Mouse (Mus musculus): ENCODE measurements around the gene Syngr4. TPM values are rescaled to one million over a fixed set of nuclear protein-coding genes. Genes with fewer than 3 reads are reported as not detected.

The Syngr4 gene
- polyA plus RNA-seq, 1 experiment from 2014 or later, result 0.71 TPM

DNA sequence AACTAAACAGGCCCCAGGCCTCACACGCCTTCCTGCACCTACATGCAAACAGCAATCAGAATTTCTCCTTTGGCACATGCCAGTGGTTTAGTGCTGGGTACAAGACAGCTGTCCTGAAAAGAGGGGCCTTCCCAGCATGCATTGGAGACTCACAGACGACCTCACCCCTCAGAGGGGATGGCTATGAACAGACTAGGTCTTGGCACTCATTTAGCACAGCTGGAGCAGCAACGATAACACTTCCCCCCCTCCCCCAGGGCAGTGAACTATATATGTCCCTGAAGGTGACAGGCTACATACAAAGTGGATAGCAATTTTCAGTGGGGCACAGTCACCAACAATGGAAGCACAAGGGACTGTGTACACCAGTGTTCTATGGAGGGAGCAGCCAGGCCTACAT is 32.1 kb downstream of the Syngr4 start:
- Histone ChIP-seq H3K4me3 (ENCODE audit: low read depth, low read length) (no peak overlapping the region), H3K27me3 (ENCODE audit: control insufficient read depth, insufficient read depth, low read depth, low read length) (peaks cover 37% of the 10 kb centered on the region)
- ATAC-seq (ENCODE audit: low read depth), result no peak

DNA sequence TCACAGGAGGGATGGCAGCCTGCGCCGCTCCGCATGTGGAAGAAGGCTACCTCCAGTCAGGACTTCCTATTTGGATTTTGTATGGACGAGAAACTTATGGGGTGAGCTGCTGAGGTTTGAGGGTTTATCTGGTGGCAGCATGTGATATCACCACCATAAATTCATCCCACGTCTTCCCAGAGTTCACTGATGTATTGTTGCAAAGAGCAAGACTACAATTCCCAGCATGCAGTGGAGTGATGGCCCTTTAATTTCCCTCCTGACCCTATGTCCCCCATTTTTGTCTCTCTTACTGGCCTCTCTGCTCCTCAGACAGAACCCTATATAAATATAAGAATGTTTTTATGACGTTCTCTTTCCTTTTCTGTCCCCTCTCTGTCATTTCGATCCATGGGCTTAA is 33.7 kb downstream of the Syngr4 start:
- no peak for ATAC-seq (ENCODE audit: low read depth)
- no peak overlapping the region for H3K4me3 ChIP-seq (ENCODE audit: low read depth, low read length)
- H3K9ac ChIP-seq (ENCODE audit: low read depth, low read length), result no peak overlapping the region
- H3K27me3 ChIP-seq (ENCODE audit: control insufficient read depth, insufficient read depth, low read depth, low read length), result peaks cover 30% of the 10 kb centered on the region
- H3K4me1 ChIP-seq (ENCODE audit: control insufficient read depth, low read depth, low read length), result peaks cover 8% of the 10 kb centered on the region
- H3K9me3 ChIP-seq (replicated peaks; ENCODE audit: control insufficient read depth, low read length), result no peaks in the 10 kb centered on the region
- no peaks in the 10 kb centered on the region for H3K36me3 ChIP-seq (ENCODE audit: control insufficient read depth, insufficient read depth)
- WGBS (ENCODE audit: insufficient replicate concordance), result 64% methylated on average over 7 of the region's 7 CpGs
- H3K27ac ChIP-seq (ENCODE audit: low read length), result no peak overlapping the region
- no peak overlapping the region for H3K4me2 ChIP-seq (ENCODE audit: low read depth, low read length)

More for the DNA sequence above, 32.1 kb downstream of the Syngr4 start:
- Histone ChIP-seq H3K36me3 (ENCODE audit: control insufficient read depth, insufficient read depth) (no peaks in the 10 kb centered on the region), H3K27ac (ENCODE audit: low read length) (no peak overlapping the region), H3K9ac (ENCODE audit: low read depth, low read length) (no peak overlapping the region), H3K9me3 (replicated peaks; ENCODE audit: control insufficient read depth, low read length) (no peaks in the 10 kb centered on the region), H3K4me2 (ENCODE audit: low read depth, low read length) (no peak overlapping the region), H3K4me1 (ENCODE audit: control insufficient read depth, low read depth, low read length) (peaks cover 8% of the 10 kb centered on the region)
- 45% methylated on average over 3 of the region's 3 CpGs for WGBS (ENCODE audit: insufficient replicate concordance)

DNA sequence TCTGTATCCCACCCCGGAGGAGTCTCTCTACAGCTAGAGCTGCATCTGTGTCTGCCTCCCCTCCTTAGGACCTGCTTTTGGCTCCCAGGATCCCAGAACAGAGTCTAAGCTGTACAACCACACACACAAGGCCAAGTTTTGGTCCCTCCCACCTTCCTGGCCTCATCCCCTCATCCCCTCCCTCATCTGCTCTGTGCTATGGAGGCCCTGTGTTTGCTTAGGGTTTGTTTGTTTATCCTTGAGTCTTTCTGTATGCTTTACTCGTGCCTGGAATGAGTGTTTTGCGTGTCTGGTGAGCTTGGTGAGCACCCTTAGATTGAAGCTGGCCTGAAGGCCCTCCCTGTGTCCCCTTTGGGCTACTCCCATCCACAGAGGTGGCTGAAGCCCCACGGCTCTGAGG is 37.5 kb downstream of the Syngr4 start:
- 33% methylated on average over 4 of the region's 4 CpGs for WGBS (ENCODE audit: insufficient replicate concordance)

DNA sequence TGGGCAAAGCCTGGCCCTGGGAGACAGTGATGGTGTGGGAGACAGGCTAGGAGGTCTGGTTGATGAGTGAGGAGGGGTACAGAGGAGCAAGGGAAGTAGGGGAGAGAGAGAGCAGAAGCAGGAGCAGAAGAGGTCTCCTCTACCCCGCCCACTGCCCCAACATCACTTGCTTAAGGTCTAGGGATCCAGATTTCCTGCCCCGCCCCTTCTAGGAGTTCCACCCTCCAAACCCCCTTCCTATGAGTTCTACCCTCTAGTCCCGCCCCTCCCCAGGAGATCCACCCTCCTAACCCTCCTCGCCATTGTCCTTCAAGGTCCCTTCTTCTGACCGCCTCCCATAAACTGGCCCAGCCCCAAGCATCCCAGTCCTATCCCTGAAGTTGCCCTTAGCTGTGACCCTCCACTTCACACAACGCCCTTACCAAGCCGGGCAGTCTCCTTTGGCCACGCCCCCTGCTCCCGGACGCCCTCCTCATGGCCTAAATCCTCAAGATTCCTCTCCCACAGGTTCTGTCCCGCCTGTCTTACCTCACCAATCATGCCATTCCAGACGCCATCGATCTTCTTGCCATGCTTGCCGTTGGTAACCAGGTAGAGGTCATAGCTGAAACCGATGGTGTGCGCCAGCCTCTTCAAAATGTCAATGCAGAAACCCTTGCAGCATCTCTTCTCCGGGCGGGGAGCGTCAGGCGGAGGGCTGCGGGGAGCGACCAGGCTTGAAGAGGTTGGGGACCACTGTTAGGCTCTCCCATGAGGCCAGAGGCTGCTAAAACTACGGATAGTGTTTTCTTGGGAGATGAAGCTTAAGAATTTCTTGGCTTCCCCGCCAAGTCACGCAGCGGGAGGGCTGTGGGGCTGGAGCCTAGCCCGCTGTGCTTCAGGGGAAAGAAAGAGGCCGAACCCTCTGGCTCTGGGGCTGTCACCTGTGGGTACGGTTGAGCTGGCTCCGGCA is 39.3 kb downstream of the Syngr4 start:
- Histone ChIP-seq H3K36me3 (ENCODE audit: control insufficient read depth, insufficient read depth) (no peaks in the 10 kb centered on the region), H3K4me2 (ENCODE audit: low read depth, low read length) (peak overlapping the region; percentile 38), H3K9ac (ENCODE audit: low read depth, low read length) (no peak overlapping the region), H3K27ac (ENCODE audit: low read length) (no peak overlapping the region), H3K4me3 (ENCODE audit: low read depth, low read length) (peak overlapping the region; percentile 14), H3K9me3 (replicated peaks; ENCODE audit: control insufficient read depth, low read length) (no peaks in the 10 kb centered on the region), H3K4me1 (ENCODE audit: control insufficient read depth, low read depth, low read length) (no peaks in the 10 kb centered on the region), H3K27me3 (ENCODE audit: control insufficient read depth, insufficient read depth, low read depth, low read length) (peaks cover 22% of the 10 kb centered on the region)
- 4% methylated on average over 29 of the region's 30 CpGs for WGBS (ENCODE audit: insufficient replicate concordance)
- no peak for ATAC-seq (ENCODE audit: low read depth)

More for the DNA sequence above, 37.5 kb downstream of the Syngr4 start:
- Histone ChIP-seq H3K36me3 (ENCODE audit: control insufficient read depth, insufficient read depth) (no peaks in the 10 kb centered on the region), H3K27ac (ENCODE audit: low read length) (no peak overlapping the region), H3K4me1 (ENCODE audit: control insufficient read depth, low read depth, low read length) (no peaks in the 10 kb centered on the region), H3K4me3 (ENCODE audit: low read depth, low read length) (no peak overlapping the region), H3K27me3 (ENCODE audit: control insufficient read depth, insufficient read depth, low read depth, low read length) (peaks cover 22% of the 10 kb centered on the region), H3K9ac (ENCODE audit: low read depth, low read length) (no peak overlapping the region), H3K4me2 (ENCODE audit: low read depth, low read length) (no peak overlapping the region), H3K9me3 (replicated peaks; ENCODE audit: control insufficient read depth, low read length) (no peaks in the 10 kb centered on the region)
- ATAC-seq (ENCODE audit: low read depth), result peak; percentile 32; the same call in 1 of the 2 replicates

DNA sequence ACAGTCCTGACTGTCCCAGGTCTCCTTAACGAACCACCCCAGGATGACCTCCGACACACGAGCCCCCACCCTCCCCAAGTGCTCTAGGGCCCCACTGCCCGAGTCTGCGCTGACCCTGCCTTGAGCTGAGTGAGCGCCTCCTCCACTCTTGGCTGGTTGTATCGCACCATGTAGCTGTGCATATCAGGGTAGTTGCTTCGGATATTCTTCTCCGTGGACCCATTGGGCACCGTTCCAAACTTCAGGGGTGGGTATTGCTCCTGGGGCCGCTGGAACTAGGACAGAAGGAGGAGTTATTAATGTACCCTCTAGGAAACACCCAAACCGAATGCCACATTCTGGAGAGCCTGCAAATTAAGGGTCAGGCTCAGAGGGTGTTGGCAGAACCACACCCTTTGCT is 43.4 kb downstream of the Syngr4 start:
- 72% methylated on average over 12 of the region's 12 CpGs for WGBS (ENCODE audit: insufficient replicate concordance)

DNA sequence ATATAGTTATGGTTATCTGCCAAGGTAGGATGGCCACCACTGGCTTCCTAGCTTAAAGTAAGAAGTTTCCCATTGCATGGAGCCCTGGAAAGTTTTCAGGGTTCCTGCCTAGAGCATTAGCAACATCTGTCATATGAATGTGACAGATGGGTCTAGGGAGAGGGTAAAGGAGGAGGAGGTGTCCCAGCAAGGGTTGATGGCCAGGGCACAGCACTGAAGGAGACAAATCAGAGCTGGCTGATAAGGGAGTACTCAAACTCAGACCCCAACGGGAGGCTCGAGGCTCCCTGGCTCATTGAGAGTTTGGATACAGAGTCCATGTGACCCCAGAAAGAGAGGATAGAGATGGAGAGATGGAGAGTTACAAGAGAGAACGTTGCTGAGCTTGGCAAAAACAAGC is 45.9 kb downstream of the Syngr4 start:
- Histone ChIP-seq H3K9me3 (replicated peaks; ENCODE audit: control insufficient read depth, low read length) (no peaks in the 10 kb centered on the region), H3K27ac (ENCODE audit: low read length) (no peak overlapping the region), H3K4me3 (ENCODE audit: low read depth, low read length) (no peak overlapping the region), H3K4me2 (ENCODE audit: low read depth, low read length) (no peak overlapping the region), H3K36me3 (ENCODE audit: control insufficient read depth, insufficient read depth) (no peaks in the 10 kb centered on the region), H3K4me1 (ENCODE audit: control insufficient read depth, low read depth, low read length) (no peaks in the 10 kb centered on the region), H3K27me3 (ENCODE audit: control insufficient read depth, insufficient read depth, low read depth, low read length) (peaks cover 3% of the 10 kb centered on the region; the same call in 1 of the 2 replicates), H3K9ac (ENCODE audit: low read depth, low read length) (no peak overlapping the region)
- WGBS (ENCODE audit: insufficient replicate concordance), result 44% methylated on average over 3 of the region's 3 CpGs
- no peak for ATAC-seq (ENCODE audit: low read depth)

More for the DNA sequence above, 43.4 kb downstream of the Syngr4 start:
- H3K9ac ChIP-seq (ENCODE audit: low read depth, low read length), result no peak overlapping the region
- no peaks in the 10 kb centered on the region for H3K36me3 ChIP-seq (ENCODE audit: control insufficient read depth, insufficient read depth)
- H3K4me3 ChIP-seq (ENCODE audit: low read depth, low read length), result no peak overlapping the region
- no peak overlapping the region for H3K4me2 ChIP-seq (ENCODE audit: low read depth, low read length)
- no peaks in the 10 kb centered on the region for H3K9me3 ChIP-seq (replicated peaks; ENCODE audit: control insufficient read depth, low read length)
- no peaks in the 10 kb centered on the region for H3K4me1 ChIP-seq (ENCODE audit: control insufficient read depth, low read depth, low read length)
- peaks cover 17% of the 10 kb centered on the region for H3K27me3 ChIP-seq (ENCODE audit: control insufficient read depth, insufficient read depth, low read depth, low read length)
- no peak for ATAC-seq (ENCODE audit: low read depth)
- no peak overlapping the region for H3K27ac ChIP-seq (ENCODE audit: low read length)

DNA sequence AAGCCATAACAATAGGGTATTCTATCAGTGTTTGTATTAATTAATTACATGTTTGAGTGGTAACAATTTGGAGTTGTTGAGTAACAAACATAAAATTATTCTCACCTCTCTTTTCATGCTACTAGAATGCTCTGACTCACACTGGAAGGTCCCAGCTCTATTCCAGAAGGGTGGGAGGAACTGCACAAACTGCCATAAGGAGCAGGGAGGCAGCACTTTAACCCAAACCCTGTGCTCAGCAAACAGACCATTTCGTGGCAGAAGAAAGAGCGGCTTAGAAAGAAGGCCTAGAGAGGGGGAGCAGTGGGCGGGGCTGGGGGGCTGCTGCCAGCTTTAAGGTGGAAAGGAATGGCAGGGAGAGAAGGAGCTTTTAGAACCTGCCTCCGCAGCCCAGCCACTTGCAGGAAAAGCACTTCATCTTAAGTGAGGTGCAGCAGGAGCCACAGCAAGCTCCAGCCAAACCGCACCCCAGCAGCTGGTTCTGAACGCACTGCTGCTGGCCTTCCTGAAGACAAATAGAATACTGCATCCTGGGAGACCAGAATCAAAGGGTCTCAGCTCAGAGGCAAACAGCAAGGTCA is 48.0 kb downstream of the Syngr4 start:
- WGBS (ENCODE audit: insufficient replicate concordance), result 31% methylated on average over 6 of the region's 6 CpGs
- H3K27ac ChIP-seq (ENCODE audit: low read length), result no peak overlapping the region
- H3K9me3 ChIP-seq (replicated peaks; ENCODE audit: control insufficient read depth, low read length), result no peaks in the 10 kb centered on the region
- H3K36me3 ChIP-seq (ENCODE audit: control insufficient read depth, insufficient read depth), result no peaks in the 10 kb centered on the region
- no peak overlapping the region for H3K4me3 ChIP-seq (ENCODE audit: low read depth, low read length)
- no peak overlapping the region for H3K4me2 ChIP-seq (ENCODE audit: low read depth, low read length)
- no peak for ATAC-seq (ENCODE audit: low read depth)
- peaks cover 3% of the 10 kb centered on the region; the same call in 1 of the 2 replicates for H3K27me3 ChIP-seq (ENCODE audit: control insufficient read depth, insufficient read depth, low read depth, low read length)
- H3K9ac ChIP-seq (ENCODE audit: low read depth, low read length), result no peak overlapping the region
- no peaks in the 10 kb centered on the region for H3K4me1 ChIP-seq (ENCODE audit: control insufficient read depth, low read depth, low read length)

DNA sequence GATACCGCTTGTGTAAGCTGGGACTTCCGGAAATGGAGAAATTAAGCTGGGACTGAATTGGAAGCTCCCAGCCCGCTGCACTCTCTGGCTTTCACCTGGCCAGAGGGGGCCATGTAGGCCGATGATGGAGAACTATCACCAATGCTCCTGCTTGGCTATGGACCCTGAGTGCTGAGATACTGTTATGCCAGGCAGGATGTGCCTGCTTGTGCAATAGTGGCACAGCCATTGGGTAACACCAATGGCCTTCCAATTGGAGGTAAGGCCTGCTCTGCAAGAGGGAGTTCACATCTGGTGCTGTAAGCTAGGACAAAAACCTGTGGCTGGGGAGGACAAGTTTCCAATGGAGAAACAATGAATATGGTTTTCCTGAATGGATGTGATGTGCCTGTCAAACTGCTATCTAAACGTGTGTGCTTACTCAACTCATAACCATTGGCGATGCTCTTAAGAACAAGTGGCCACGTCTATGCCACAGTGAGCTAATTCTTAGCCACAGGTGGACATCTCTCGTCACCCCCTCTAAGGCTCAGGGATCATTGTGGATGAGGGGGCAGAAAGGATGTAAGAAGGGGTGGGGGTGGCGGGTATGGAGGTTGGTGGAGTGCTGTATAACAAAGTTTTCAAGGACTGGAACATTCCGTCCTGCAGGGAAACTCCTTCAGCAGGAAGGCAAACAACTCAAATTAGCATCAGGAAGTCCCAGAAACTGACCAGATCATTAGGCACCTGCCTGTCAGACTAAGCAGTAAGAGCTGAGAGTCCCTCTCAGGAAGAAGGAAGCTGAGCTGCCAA is 53.4 kb downstream of the Syngr4 start:
- Histone ChIP-seq H3K27ac (ENCODE audit: low read length) (no peak overlapping the region), H3K9me3 (replicated peaks; ENCODE audit: control insufficient read depth, low read length) (no peaks in the 10 kb centered on the region), H3K9ac (ENCODE audit: low read depth, low read length) (no peak overlapping the region), H3K36me3 (ENCODE audit: control insufficient read depth, insufficient read depth) (no peaks in the 10 kb centered on the region), H3K4me2 (ENCODE audit: low read depth, low read length) (no peak overlapping the region), H3K27me3 (ENCODE audit: control insufficient read depth, insufficient read depth, low read depth, low read length) (peaks cover 4% of the 10 kb centered on the region; the same call in 1 of the 2 replicates), H3K4me1 (ENCODE audit: control insufficient read depth, low read depth, low read length) (no peaks in the 10 kb centered on the region), H3K4me3 (ENCODE audit: low read depth, low read length) (no peak overlapping the region)
- ATAC-seq (ENCODE audit: low read depth), result no peak
- WGBS (ENCODE audit: insufficient replicate concordance), result 61% methylated on average over 10 of the region's 10 CpGs
